Mouse (Mus musculus): Measurements from ENCODE around the gene F3.

GRCm38 (mm10) chr3:121724553-121724952 is 1.2 kb downstream of the F3 start:
- no peak for TF ChIP-seq CTCF (conservative IDR thresholded peaks at IDR 0.05; ENCODE audit: insufficient read depth, insufficient read length, low read depth, low read length)
- TF ChIP-seq POLR2A (IDR thresholded peaks at IDR 0.05; ENCODE audit: low read depth, low read length), result no peak

All from kidney, adult 2 months (tissue).